Comparison of ENCODE assay signal across 9 mouse cellular contexts in the genomic region with DNA sequence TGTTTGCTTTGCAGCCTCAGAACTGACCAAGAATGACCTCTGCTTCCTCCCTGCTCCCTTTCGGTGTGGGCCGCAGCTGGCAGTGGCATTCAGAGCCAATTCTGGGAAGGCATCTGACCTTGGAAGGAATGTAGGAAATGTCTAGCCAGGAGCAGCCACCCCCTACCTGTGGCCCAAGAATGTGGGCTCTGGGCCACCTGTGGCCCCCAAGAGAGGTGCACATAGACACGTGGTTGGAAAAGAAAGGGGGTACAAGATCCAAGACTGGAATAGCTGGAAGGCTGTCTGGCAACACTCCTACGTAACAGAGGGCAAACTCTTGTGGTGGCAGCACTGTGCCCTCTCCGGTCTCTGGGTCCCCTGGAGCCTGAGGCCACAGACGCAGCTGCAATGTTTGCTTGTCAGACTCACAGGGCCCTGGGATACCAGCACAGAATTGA. TPM values are rescaled to one million over a fixed set of nuclear protein-coding genes. Genes with fewer than 3 reads are reported as not detected.
DNase-seq lines count a peak whose midpoint lies in the region; ATAC-seq lines count a peak whose summit lies in the region.
"Had no signal": no experiment of that assay in that cellular context is flagged by ENCODE, and none has a peak within 500 bp of the region (broad histone marks: within the 10 kb centered on the region; RNA-seq: fewer than 3 reads in every experiment).

No protein-coding gene starts in this region.

- peaks cover 7% of the 10 kb centered on the region; the same call in 1 of the 2 replicates for H3K9me3 ChIP-seq in heart, embryonic 12.5 days (replicated peaks)
- H3K9me3 ChIP-seq in forebrain, embryonic 16.5 days (ENCODE audit: control insufficient read depth, low read length): no peaks in the 10 kb centered on the region
- H3K9me3 ChIP-seq in kidney, embryonic 16.5 days (ENCODE audit: low read length): peaks cover 6% of the 10 kb centered on the region; the same call in 1 of the 2 replicates
- no peaks in the 10 kb centered on the region for H3K9me3 ChIP-seq in midbrain, embryonic 14.5 days (ENCODE audit: control insufficient read depth, low read length)
- H3K9me3 ChIP-seq: limb, embryonic 15.5 days had no signal

- peaks cover 26% of the 10 kb centered on the region for H3K4me1 ChIP-seq in heart, embryonic 12.5 days (replicated peaks)
- peaks cover 10% of the 10 kb centered on the region; the same call in 1 of the 2 replicates for H3K4me1 ChIP-seq in forebrain, embryonic 16.5 days (replicated peaks; ENCODE audit: control insufficient read depth, insufficient read depth, low read length)
- peaks cover 19% of the 10 kb centered on the region for H3K4me1 ChIP-seq in kidney, embryonic 16.5 days (ENCODE audit: insufficient read depth, low read length)
- no peaks in the 10 kb centered on the region; the same call in 1 of the 2 replicates for H3K4me1 ChIP-seq in midbrain, embryonic 14.5 days (ENCODE audit: control insufficient read depth, insufficient read depth, low read length)

- peak; percentile 95 for DNase-seq in heart, adult 11 months
- DNase-seq in midbrain, embryonic 14.5 days: no peak
- DNase-seq in ovary, postnatal 36 days (ENCODE audit: low spot score): no peak
- DNase-seq in cerebellum, adult 18-20 months: no peak
- no peak for DNase-seq in thymus, postnatal 14 days

- H3K27me3 ChIP-seq in heart, embryonic 12.5 days (replicated peaks): no peaks in the 10 kb centered on the region
- no peaks in the 10 kb centered on the region for H3K27me3 ChIP-seq in forebrain, embryonic 16.5 days (replicated peaks; ENCODE audit: control insufficient read depth, insufficient read depth, low read length)
- no peaks in the 10 kb centered on the region for H3K27me3 ChIP-seq in kidney, embryonic 16.5 days (ENCODE audit: insufficient read depth, low read length)
- no peaks in the 10 kb centered on the region for H3K27me3 ChIP-seq in midbrain, embryonic 14.5 days (ENCODE audit: control insufficient read depth, insufficient read depth, low read length)
- H3K27me3 ChIP-seq: limb, embryonic 15.5 days had no signal

- 65% methylated on average over 6 of the region's 6 CpGs for WGBS in heart, embryonic 12.5 days
- 40% methylated on average over 6 of the region's 6 CpGs for WGBS in forebrain, embryonic 16.5 days
- WGBS in kidney, embryonic 16.5 days: 53% methylated on average over 6 of the region's 6 CpGs
- 44% methylated on average over 6 of the region's 6 CpGs for WGBS in midbrain, embryonic 14.5 days

- ATAC-seq in heart, embryonic 12.5 days (ENCODE audit: insufficient number of reproducible peaks, low FRiP score): no peak
- ATAC-seq in forebrain, embryonic 16.5 days: no peak
- 0 out of 2 replicates have a peak, but pooled peaks have one; percentile 25 for ATAC-seq in kidney, embryonic 16.5 days (ENCODE audit: low FRiP score, low TSS enrichment)
- no peak for ATAC-seq in midbrain, embryonic 14.5 days (ENCODE audit: low FRiP score, low TSS enrichment)

- peaks cover 34% of the 10 kb centered on the region for H3K36me3 ChIP-seq in heart, embryonic 12.5 days
- H3K36me3 ChIP-seq in forebrain, embryonic 16.5 days (ENCODE audit: control insufficient read depth, insufficient read depth): peaks cover 13% of the 10 kb centered on the region
- peaks cover 22% of the 10 kb centered on the region for H3K36me3 ChIP-seq in kidney, embryonic 16.5 days (ENCODE audit: insufficient read depth, low read length)
- H3K36me3 ChIP-seq in midbrain, embryonic 14.5 days (ENCODE audit: control insufficient read depth, insufficient read depth, low read length): peaks cover 36% of the 10 kb centered on the region

- no peak overlapping the region for H3K9ac ChIP-seq in heart, embryonic 12.5 days
- H3K9ac ChIP-seq in forebrain, embryonic 16.5 days (replicated peaks; ENCODE audit: low read depth, low read length): 0 out of 2 replicates have a peak overlapping the region, but pooled peaks have one; percentile 5
- H3K9ac ChIP-seq in kidney, embryonic 16.5 days (replicated peaks; ENCODE audit: low read length): peak overlapping the region; percentile 16; the same call in 1 of the 2 replicates
- no peak overlapping the region; the same call in 1 of the 2 replicates for H3K9ac ChIP-seq in midbrain, embryonic 14.5 days (replicated peaks; ENCODE audit: low read length)
- H3K9ac ChIP-seq: limb, embryonic 15.5 days had no signal

- no peak overlapping the region for H3K4me2 ChIP-seq in heart, embryonic 12.5 days
- no peak overlapping the region for H3K4me2 ChIP-seq in forebrain, embryonic 16.5 days (ENCODE audit: low read length)
- H3K4me2 ChIP-seq in kidney, embryonic 16.5 days (replicated peaks; ENCODE audit: low read depth, low read length): no peak overlapping the region
- no peak overlapping the region for H3K4me2 ChIP-seq in midbrain, embryonic 14.5 days (ENCODE audit: low read length)
- H3K4me2 ChIP-seq: limb, embryonic 15.5 days had no signal

- H3K4me3 ChIP-seq in heart, embryonic 12.5 days: no peak overlapping the region
- no peak overlapping the region for H3K4me3 ChIP-seq in forebrain, embryonic 16.5 days (replicated peaks; ENCODE audit: low read length)
- no peak overlapping the region for H3K4me3 ChIP-seq in kidney, embryonic 16.5 days (ENCODE audit: low read length)
- H3K4me3 ChIP-seq in midbrain, embryonic 14.5 days (replicated peaks; ENCODE audit: low read depth, low read length): no peak overlapping the region
- H3K4me3 ChIP-seq: limb, embryonic 15.5 days had no signal

- H3K27ac ChIP-seq in heart, embryonic 12.5 days (ENCODE audit: poor library complexity, severe bottlenecking): no peak overlapping the region
- H3K27ac ChIP-seq in forebrain, embryonic 16.5 days (ENCODE audit: low read length): peak overlapping the region; percentile 51; the same call in 1 of the 2 replicates
- H3K27ac ChIP-seq in kidney, embryonic 16.5 days (ENCODE audit: low read length): 0 out of 2 replicates have a peak overlapping the region, but pooled peaks have one; percentile 36
- H3K27ac ChIP-seq in midbrain, embryonic 14.5 days (replicated peaks; ENCODE audit: low read depth, low read length): 0 out of 2 replicates have a peak overlapping the region, but pooled peaks have one; percentile 6
- H3K27ac ChIP-seq: limb, embryonic 15.5 days had no signal

RNA-seq across cellular contexts. Expression of a gene that starts 35.9 kb away (rescaled TPM):
- polyA plus RNA-seq in heart, embryonic 12.5 days (2016; fragmentation: Nextera tagmentation; extraction: Ambion mirVana): 51.1 and 52.9 TPM in 2 replicates
- 30.4 and 34.9 TPM in 2 replicates for polyA plus RNA-seq in forebrain, embryonic 16.5 days (2015; fragmentation: Nextera tagmentation; extraction: Ambion mirVana)
- polyA plus RNA-seq in kidney, embryonic 16.5 days (2015; fragmentation: Nextera tagmentation; extraction: Ambion mirVana): 8.3 and 8.6 TPM in 2 replicates
- 28.4 and 29.1 TPM in 2 replicates for polyA plus RNA-seq in midbrain, embryonic 14.5 days (2014; fragmentation: Nextera tagmentation; extraction: Ambion mirVana)

RNA-seq across cellular contexts. Expression of a gene that starts 39.3 kb away (rescaled TPM):
- 2.6 and 3.1 TPM in 2 replicates for polyA plus RNA-seq in heart, embryonic 12.5 days (2016; fragmentation: Nextera tagmentation; extraction: Ambion mirVana)
- 13.3 and 13.4 TPM in 2 replicates for polyA plus RNA-seq in forebrain, embryonic 16.5 days (2015; fragmentation: Nextera tagmentation; extraction: Ambion mirVana)
- polyA plus RNA-seq in kidney, embryonic 16.5 days (2015; fragmentation: Nextera tagmentation; extraction: Ambion mirVana): 4.3 and 5.5 TPM in 2 replicates
- 22.3 and 38.0 TPM in 2 replicates for polyA plus RNA-seq in midbrain, embryonic 14.5 days (2014; fragmentation: Nextera tagmentation; extraction: Ambion mirVana)

RNA-seq across cellular contexts. Expression of a gene that starts 56.8 kb away (rescaled TPM):
- 0.55 and 0.81 TPM in 2 replicates for polyA plus RNA-seq in heart, embryonic 12.5 days (2016; fragmentation: Nextera tagmentation; extraction: Ambion mirVana)
- polyA plus RNA-seq in forebrain, embryonic 16.5 days (2015; fragmentation: Nextera tagmentation; extraction: Ambion mirVana): 2.7 and 3.4 TPM in 2 replicates
- 1.8 and 2.1 TPM in 2 replicates for polyA plus RNA-seq in kidney, embryonic 16.5 days (2015; fragmentation: Nextera tagmentation; extraction: Ambion mirVana)
- 10.1 and 11.1 TPM in 2 replicates for polyA plus RNA-seq in midbrain, embryonic 14.5 days (2014; fragmentation: Nextera tagmentation; extraction: Ambion mirVana)

Comparison
In these comparisons a context has a peak if more than half of its experiments do, and no peak if none do; other contexts are left out.
1. H3K9ac ChIP-seq: peak in forebrain, embryonic 16.5 days (single experiment) and kidney, embryonic 16.5 days (single experiment); none in heart, embryonic 12.5 days (single experiment) and midbrain, embryonic 14.5 days (single experiment).